Mouse (Mus musculus) Patski (cell line): ENCODE measurements around the gene Serinc3. TPM values are rescaled to one million over a fixed set of nuclear protein-coding genes. Genes with fewer than 3 reads are reported as not detected.

Experiments used
- ATAC-seq: fragments of 100-300 bp; one replicate; pipeline ENCODE4 v1.8.0; 2021
- CTCF ChIA-PET: fragments of 350-600 bp; sonication (Branson Sonifier 250); formaldehyde crosslinking; loops from one replicate; lab custom pipeline; 2022; ENCODE audit warnings: inconsistent platforms; lab: Charles Lee
- POLR2A ChIA-PET: fragments of 350-600 bp; sonication (Branson Sonifier 250); formaldehyde crosslinking; loops from one replicate; lab custom pipeline; 2022; ENCODE audit warnings: antibody characterized with exemption, inconsistent platforms; lab: Charles Lee
- DNase-seq: peaks from one replicate; pipeline ENCODE4 v3.0.0-alpha.2; 2011; ENCODE audit warnings: low read depth, low spot score
- H3K27me3 ChIP-seq: fragments of 371-371 bp; one replicate; pipeline ENCODE4 v1.5.1; 2021
- CTCF ChIP-seq: fragments of 100-300 bp; IDR thresholded peaks from one replicate; pipeline ENCODE4 v1.5.1; 2021
- in situ Hi-C: fragments of 300-500 bp; cut with MboI; formaldehyde crosslinking; loops from 3 replicates; pipeline ENCODE4 v1.11.1; 2018; ENCODE audit warnings: low pct_unique_long_range_greater_than_20kb, mixed read lengths
- polyA plus RNA-seq: library from polyadenylated mRNA; unstranded; gene quantifications from one replicate; pipeline ENCODE4 v1.2.3, GENCODE M21; 2021

Gene Serinc3
- polyA plus RNA-seq, 1 experiment from 2014 or later = 238 TPM

- TF ChIP-seq CTCF = no peak
- no peaks in the 10 kb centered on the region for H3K27me3 ChIP-seq
- POLR2A ChIA-PET = no interaction called here
- DNase-seq (no peak), ATAC-seq (no peak)
- in situ Hi-C loops = loop anchor here (25.0 kb wide), 1 partner anchor 97 kb away; no protein-coding TSS in a partner anchor
- CTCF ChIA-PET = interaction anchor here (1.0 to 1.7 kb wide), 2 partner anchors 13 to 16 kb away, joined by 3 to 4 read pairs; no protein-coding TSS in a partner anchor
Observed at GRCm38 (mm10) chr2:163615401-163615800, 29.5 kb downstream of the Serinc3 start.

- in situ Hi-C loops = loop anchor here (25.0 kb wide), 1 partner anchor 98 kb away; no protein-coding TSS in a partner anchor
- DNase-seq = no peak
- CTCF ChIA-PET = interaction anchor here (1.7 kb wide), 1 partner anchor 18 kb away, joined by 4 read pairs; no protein-coding TSS in a partner anchor
- POLR2A ChIA-PET = no interaction called here
- no peak for TF ChIP-seq CTCF
- no peaks in the 10 kb centered on the region for H3K27me3 ChIP-seq
- no peak for ATAC-seq
Observed at GRCm38 (mm10) chr2:163613990-163614389, 30.9 kb downstream of the Serinc3 start.

- in situ Hi-C loops = loop anchor here (25.0 kb wide), 1 partner anchor 99 kb away; no protein-coding TSS in a partner anchor
- TF ChIP-seq CTCF = no peak
- DNase-seq (no peak), ATAC-seq (no peak)
- POLR2A ChIA-PET = interaction anchor here (0.6 kb wide), 1 partner anchor 827 kb away, joined by 4 read pairs; no protein-coding TSS in a partner anchor
- CTCF ChIA-PET = interaction anchor here (1.2 kb wide), 1 partner anchor 14 kb away, joined by 4 read pairs; no protein-coding TSS in a partner anchor
- no peaks in the 10 kb centered on the region for H3K27me3 ChIP-seq
Observed at GRCm38 (mm10) chr2:163613206-163613605, 31.7 kb downstream of the Serinc3 start.

GRCm38 (mm10) chr2:163611176-163611575 lies 33.8 kb downstream of the Serinc3 start:
- POLR2A ChIA-PET = no interaction called here
- in situ Hi-C loops = loop anchor here (25.0 kb wide), 1 partner anchor 101 kb away; no protein-coding TSS in a partner anchor
- DNase-seq (no peak), ATAC-seq (no peak)
- no peak for TF ChIP-seq CTCF
- H3K27me3 ChIP-seq = no peaks in the 10 kb centered on the region
- CTCF ChIA-PET = no interaction called here

GRCm38 (mm10) chr2:163609281-163609975 lies 35.5 kb downstream of the Serinc3 start:
- ChIA-PET CTCF (no interaction called here), POLR2A (no interaction called here)
- no peaks in the 10 kb centered on the region for H3K27me3 ChIP-seq
- DNase-seq (no peak), ATAC-seq (no peak)
- in situ Hi-C loops = loop anchor here (25.0 kb wide), 1 partner anchor 103 kb away; no protein-coding TSS in a partner anchor
- no peak for TF ChIP-seq CTCF

- in situ Hi-C loops = loop anchor here (25.0 kb wide), 1 partner anchor 104 kb away; no protein-coding TSS in a partner anchor
- POLR2A ChIA-PET = no interaction called here
- no peaks in the 10 kb centered on the region for H3K27me3 ChIP-seq
- CTCF ChIA-PET = interaction anchor here (1.2 kb wide), 1 partner anchor 110 kb away, joined by 3 read pairs; no protein-coding TSS in a partner anchor
- ATAC-seq (no peak), DNase-seq (no peak)
- TF ChIP-seq CTCF = no peak
Observed at GRCm38 (mm10) chr2:163608008-163608407, 36.9 kb downstream of the Serinc3 start.

- TF ChIP-seq CTCF = no peak
- DNase-seq = no peak
- no peaks in the 10 kb centered on the region for H3K27me3 ChIP-seq
- ATAC-seq = no peak
- ChIA-PET POLR2A (no interaction called here), CTCF (interaction anchor here (1.1 kb wide), 1 partner anchor 181 kb away, joined by 3 read pairs; no protein-coding TSS in a partner anchor)
- in situ Hi-C loops = loop anchor here (25.0 kb wide), 1 partner anchor 106 kb away; no protein-coding TSS in a partner anchor
Observed at GRCm38 (mm10) chr2:163606161-163606560, 38.8 kb downstream of the Serinc3 start.

- no peaks in the 10 kb centered on the region for H3K27me3 ChIP-seq
- CTCF ChIA-PET = interaction anchor here (1.1 to 1.2 kb wide), 2 partner anchors 22 to 185 kb away, joined by 3 to 5 read pairs; no protein-coding TSS in a partner anchor
- POLR2A ChIA-PET = interaction anchor here (0.7 to 1.3 kb wide), 3 partner anchors 62 to 123 kb away, joined by 3 to 6 read pairs (median 3); no protein-coding TSS in a partner anchor
- DNase-seq (no peak), ATAC-seq (peak; percentile 95)
- no peak for TF ChIP-seq CTCF
- in situ Hi-C loops = loop anchor here (25.0 kb wide), 1 partner anchor 110 kb away; no protein-coding TSS in a partner anchor
Observed at GRCm38 (mm10) chr2:163602101-163602971, 42.6 kb downstream of the Serinc3 start, which contains the start of gene Ttpal. Gene Ttpal, plus strand, starts transcription at chr2:163602314.

- no peak for TF ChIP-seq CTCF
- ChIA-PET CTCF (interaction anchor here (1.1 to 1.2 kb wide), 2 partner anchors 23 to 186 kb away, joined by 3 to 5 read pairs; no protein-coding TSS in a partner anchor), POLR2A (interaction anchor here (1.0 to 1.3 kb wide), 2 partner anchors 117 to 124 kb away, joined by 3 to 6 read pairs; no protein-coding TSS in a partner anchor)
- no peak for DNase-seq
- H3K27me3 ChIP-seq = no peaks in the 10 kb centered on the region
- ATAC-seq = no peak
- in situ Hi-C loops = loop anchor here (25.0 kb wide), 1 partner anchor 111 kb away; no protein-coding TSS in a partner anchor
Observed at GRCm38 (mm10) chr2:163601712-163602100, 43.2 kb downstream of the Serinc3 start.
